Mouse (Mus musculus) lung, postnatal 0 days (tissue): Measurements from ENCODE around the gene Samd1.

ENCODE experiments used
- CTCF ChIP-seq: IDR thresholded peaks from 2 replicates; pipeline ENCODE4 v1.5.1; 2016; ENCODE audit warnings: antibody characterized with exemption, mild to moderate bottlenecking
- EP300 ChIP-seq: IDR thresholded peaks from 2 replicates; pipeline ENCODE4 v1.6.1; 2016; ENCODE audit warnings: antibody characterized with exemption, mild to moderate bottlenecking, control low read depth

DNA sequence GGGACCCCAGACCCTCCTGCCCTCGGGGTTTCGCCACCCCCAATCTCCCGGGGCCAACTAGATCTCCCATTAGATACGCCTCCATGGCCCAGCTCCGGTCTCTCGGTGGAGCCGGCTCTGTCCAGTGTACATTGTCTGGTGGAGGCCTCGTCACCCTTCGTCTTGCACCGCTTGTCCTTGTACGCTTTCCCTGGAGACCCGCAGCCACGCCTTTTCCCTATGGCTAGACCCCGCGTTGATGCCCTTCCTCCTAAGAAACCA is 41.6 kb upstream of the Samd1 start:
- TF ChIP-seq EP300 (no peak), CTCF (no peak)
